Mouse (Mus musculus) hindlimb bud, embryonic 11.5 days (tissue): Measurements from ENCODE around the gene Vmn2r19.
"Not testable (repeated sequence)": the region's sequence is repeated elsewhere in the genome, so short reads cannot be mapped to it uniquely, and the experiment has no call there.

ENCODE experiments used
- DNase-seq: peaks from one replicate; pipeline ENCODE4 v3.0.0-alpha.2; 2012; ENCODE audit warnings: low read depth, low spot score; ENCODE audit errors: extremely low spot score

The Vmn2r19 gene

DNA sequence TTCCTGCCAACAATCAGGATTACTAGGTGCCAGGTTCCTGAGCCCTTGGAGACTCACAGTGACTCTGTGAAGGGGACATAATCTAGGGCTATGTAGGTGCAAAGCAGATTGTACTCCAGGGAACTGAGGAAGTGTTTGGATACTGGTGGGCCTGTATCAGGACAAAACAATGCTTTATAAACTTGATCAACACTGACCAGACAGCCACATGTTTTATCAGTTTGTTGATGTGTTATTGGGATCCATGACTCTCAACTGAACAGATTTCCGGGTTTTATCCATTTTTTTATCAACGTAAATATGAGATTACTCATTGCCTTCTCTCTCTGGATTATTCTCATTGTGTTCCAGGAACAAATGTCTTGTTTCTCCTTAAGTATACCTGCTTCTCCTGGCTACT is at the start of gene Vmn2r19:
Gene Vmn2r19, plus strand, starts transcription at position 301 of the 400 bp plus-strand sequence.
- DNase-seq, result no peak

DNA sequence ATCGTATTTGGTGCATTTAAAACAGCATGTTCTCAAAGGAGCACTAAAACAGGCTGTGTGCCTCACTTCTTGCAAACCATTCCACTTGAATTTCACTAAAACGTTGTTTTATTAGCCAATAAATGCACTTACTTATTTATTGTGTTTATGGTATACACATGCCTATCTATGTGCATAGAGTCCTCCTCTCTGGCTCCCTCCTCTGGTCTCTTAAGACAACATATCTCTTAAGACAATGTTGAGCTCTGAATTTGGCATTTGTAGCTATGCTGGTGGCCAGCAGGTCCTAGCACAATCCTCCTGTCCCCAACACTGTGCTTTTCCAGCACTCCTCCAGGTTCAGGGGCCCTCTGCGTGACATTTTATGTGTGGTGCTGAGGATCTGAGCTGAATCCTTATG is 49.2 kb upstream of the Vmn2r19 start:
- no peak for DNase-seq

DNA sequence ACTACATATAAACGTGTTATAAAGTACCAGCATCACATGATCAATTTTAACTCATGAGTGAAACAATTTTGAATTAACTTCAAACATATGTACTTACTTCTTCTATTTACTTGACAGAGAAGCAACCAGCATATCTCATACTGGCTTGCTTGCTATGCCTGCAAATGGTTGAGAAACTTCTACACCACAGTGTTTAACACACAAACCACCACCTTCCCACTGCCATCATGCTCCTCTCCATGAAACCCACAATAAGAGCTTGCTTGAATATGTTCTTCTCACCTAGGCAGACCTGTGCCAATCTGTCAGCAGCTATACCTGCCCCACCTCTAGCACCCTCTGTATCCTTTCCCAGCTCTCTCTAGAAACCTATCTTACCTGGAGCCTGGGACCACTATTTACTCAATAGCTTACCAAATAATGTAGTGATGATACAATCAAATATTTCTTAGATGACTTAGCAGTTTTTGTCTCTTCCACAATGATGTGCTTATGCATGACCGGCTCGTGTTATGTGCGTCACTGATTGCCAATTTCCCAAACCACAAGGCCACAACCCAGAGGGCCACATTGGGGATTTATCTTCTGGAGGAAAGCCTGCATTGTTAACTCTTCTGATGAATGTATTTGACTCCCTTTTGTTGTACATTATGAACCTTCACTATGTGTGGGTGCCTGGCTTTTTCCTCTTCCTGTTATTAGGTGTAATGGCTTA is 48.1 kb upstream of the Vmn2r19 start:
- no peak for DNase-seq

DNA sequence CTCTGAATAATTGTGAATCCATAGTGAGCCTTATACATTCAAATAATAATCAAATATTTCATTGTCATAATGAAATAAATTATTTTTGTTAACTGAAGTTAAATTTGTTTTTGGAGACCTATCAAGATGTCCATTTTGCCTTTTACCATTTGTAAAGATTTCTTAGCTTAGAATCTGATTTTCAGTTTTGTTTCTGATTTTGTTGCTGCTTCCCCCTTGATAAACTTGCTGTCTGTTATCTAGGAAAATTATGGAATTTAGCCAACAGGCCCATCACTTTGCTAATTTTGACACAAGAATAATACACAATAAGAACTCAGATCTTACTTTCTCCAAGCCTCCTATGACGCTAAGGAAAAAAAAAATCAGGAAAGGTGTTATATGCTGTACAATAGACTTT is 47.3 kb upstream of the Vmn2r19 start:
- no peak for DNase-seq

DNA sequence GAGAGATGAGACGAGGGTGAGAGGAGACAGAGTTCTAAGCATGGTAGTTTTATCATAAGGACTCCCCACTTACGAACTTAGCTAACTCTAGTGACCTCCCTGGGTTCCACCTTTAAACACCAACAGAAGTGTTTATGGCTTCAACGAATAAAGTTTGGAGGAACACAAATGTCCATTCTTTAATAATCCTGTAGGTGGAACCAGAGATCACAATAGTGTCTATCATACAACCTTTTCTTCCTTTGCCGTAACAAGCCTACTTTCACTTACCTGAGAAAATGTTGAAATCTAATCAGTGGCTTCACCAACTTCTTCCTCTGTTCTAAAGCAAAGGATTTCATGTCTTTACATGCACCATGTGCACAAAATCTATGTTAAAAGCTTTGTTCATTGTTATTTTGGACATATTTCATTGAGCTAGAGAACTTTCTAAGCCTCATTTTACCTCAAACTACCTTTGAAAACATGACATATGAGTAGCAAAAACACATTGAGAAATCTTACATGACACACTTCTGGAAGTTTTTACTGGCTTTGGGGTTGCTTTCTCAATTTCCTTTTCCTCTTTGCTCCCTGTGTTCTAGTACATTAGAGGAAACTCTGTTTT is 46.5 kb upstream of the Vmn2r19 start, which contains the start of gene Clec4d:
Gene Clec4d, plus strand, starts transcription at position 557 of the 607 bp plus-strand sequence.
- no peak for DNase-seq

DNA sequence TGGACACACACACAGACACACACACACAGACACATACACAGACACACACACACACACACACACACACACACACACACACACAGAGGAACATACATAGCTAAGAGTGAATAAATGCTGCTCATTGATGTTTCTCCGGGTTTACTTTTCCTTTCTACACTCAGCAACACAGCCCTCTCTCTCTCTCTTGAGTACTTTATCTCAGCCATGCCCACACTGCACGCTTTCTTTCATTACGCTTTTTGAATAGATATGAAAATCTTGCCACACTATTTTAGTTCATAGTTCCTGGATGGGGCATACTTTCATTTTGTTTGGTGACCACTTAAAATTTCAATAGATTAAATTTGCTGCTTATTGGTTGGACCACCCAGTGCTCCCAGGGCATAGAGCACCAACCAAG is 43.9 kb upstream of the Vmn2r19 start:
- no peak for DNase-seq

DNA sequence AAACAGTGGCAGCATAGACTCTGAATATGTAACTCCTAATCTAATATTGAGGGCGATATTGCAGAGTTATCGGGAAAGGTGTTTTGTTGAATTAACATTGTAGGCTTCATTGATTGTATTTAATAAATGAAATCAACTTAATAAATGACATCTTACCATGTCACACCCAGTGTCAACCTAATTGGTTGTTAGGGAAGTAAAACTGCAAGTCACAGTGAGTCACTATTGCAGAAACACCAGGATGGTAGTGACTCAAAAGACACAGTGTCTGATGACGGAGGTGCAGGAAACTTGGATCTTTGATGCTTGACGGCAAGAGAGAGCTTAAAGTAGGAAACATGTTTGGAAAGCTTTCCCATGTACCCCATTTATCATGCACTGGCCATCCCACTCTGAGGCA is 42.3 kb upstream of the Vmn2r19 start:
- no peak for DNase-seq

DNA sequence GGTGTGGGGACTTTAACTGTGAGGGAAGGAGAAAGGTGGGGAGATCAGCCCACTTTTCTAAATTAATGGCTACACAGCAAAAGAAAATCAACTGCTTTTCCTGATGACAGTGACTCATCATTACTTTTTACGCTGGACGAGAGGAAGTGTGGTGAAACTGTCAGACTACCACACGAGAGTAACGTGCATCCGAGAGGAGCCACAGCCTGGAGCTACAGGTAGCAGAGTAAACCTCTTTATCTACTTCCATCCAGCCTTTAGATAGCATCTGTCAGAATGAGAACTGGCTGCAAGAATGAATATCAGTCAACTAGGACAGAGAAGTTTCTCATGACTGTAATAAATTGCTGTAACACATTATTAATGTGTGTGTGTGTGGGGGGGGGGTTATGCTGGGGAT is 41.2 kb upstream of the Vmn2r19 start:
- DNase-seq, result no peak

DNA sequence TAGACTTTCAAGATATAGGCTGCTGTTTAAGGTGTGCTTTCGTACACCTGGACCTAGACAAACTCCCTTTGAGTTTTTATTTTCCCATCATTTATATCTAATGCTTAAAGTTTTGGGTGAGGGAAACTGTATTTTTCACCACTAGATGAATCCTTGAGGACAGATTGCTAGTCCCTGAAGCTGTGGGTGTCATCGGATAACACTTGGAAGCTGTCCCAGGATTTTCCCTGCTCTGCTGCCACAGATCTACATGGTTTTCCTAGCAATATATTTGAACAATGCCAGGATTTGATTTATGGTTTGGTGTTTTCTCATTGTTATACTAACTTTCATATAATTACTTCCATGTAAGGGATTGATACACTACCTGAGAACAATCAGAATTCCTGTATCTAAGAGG is 28.7 kb upstream of the Vmn2r19 start:
- no peak for DNase-seq

DNA sequence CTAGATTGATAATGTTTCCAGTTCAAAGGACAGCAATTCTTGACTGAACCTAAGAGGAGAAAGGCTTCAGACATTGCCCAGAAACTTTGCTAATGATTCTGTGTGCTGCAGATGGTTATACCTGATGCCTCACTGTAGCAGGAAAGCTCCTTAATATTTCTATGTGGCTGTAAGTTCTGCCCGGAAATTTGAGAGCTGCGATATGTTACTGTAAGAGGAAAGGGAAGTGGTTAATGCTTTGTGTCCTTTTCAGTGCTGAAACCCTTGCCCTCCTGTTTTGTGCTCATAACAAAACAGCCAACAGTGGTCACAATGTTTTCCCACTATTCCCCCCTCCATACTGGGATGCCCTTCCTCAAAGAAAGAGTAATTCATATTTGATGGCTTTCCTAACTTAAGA is 21.8 kb upstream of the Vmn2r19 start:
- no peak for DNase-seq

DNA sequence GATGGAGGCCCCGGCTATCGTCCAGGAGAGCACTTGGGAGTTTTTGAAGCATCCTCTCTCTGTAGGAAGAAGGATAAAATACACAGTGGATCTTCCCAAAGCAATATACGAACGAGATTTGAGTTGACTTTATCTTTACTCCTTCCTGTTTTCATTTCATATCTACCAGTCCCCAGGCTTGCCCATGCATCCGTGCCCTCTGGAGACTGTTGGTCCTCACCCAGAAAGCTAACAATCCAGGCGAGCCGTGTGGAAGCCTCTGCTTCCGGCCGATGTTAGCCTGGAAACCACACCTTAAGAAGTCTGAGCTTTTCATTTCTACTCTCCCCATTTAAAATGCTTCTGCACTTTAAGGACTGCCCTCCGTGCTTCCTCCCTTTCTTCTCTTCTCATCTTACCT is 19.2 kb upstream of the Vmn2r19 start:
- no peak for DNase-seq

DNA sequence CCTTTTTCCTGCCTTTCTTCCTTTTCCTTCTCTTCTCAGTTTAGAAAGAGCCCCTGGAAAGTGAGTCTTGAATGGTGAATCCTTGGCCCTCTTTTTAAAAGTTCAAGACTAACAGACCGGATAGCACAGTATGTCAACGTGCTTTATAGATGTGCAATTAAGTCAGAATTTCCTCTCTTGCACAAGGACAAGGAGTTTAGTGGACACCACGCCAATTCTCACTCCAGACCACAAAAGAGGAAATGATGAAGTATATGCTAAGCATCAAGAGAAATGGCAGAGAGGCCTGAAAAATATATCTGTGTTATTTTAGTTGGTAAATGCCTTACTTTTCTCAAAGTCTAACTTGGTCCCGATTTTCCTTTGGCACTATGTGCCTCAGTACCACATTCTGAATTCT is 18.4 kb upstream of the Vmn2r19 start, which contains the start of gene Clec4e:
Gene Clec4e, minus strand, starts transcription at position 118 of the 400 bp plus-strand sequence.
- no peak for DNase-seq

DNA sequence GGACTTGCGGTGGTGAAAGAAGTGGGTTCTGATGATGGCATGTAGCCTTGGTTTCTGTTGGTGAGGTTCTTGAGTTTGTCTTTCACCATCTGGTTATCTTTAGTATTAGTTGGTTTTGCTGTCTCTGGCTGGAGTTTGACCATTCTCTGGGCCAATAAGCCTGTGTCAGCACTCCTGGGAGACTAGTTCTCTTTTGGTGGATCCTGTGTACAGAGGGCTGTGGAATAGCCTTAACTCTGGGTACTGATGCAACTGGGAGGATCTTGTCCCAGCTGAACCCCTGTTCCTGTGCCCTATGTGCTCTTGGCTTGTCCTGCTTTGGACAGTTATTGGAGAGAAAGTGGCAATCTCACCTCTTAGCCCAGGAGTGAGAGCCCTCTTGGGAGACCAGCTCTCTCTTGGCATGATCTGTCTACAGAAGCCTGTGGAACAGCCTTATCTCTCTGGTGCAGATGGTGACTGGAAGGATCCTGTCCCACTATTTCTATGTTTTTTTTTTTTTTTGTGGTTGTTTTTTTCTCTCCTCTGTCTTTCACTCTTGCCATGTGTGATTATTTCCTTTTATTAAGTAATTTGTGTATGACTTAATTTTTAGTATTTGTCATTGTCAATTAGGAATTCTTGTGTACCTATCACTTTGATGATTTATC is 15.3 kb upstream of the Vmn2r19 start:
- no peak for DNase-seq

DNA sequence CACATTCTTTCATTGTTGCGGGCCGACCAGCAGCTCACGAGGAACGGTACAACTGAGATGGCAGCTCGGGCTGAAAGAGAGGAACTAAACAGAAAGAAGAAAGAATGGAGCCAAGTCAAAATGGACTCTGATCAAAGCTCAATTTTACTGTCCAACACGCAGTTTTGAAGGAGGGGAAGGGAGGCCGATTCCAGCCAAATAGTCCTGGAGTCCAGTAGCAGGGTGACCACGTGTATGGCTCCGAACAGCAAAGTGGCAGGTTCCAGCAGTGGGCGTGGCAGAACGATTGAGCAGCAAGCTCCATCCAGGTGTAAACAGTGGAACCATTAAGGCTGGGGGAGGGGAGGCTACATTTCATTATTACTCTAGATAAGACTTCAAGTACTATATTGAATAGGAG is 14.6 kb upstream of the Vmn2r19 start:
- not testable (repeated sequence) for DNase-seq

DNA sequence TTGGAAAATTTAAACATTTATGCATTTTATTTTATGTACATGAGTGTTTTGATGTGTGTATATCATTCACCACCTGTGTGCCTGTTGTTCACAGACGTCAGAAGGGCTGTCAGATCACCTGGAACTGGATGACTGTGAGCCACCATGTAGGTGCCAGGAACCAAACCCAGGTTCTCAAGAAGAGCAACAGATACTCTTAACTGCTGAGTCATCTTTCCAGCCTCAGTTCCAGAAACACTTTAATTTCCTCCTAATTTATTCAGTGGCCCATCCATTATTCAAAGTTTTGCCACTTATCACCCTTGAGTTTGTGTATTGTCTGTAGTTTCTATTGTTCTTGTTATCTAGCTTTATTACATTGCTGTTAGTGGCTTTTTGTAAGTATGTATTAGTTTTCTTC is 11.4 kb upstream of the Vmn2r19 start:
- no peak for DNase-seq

DNA sequence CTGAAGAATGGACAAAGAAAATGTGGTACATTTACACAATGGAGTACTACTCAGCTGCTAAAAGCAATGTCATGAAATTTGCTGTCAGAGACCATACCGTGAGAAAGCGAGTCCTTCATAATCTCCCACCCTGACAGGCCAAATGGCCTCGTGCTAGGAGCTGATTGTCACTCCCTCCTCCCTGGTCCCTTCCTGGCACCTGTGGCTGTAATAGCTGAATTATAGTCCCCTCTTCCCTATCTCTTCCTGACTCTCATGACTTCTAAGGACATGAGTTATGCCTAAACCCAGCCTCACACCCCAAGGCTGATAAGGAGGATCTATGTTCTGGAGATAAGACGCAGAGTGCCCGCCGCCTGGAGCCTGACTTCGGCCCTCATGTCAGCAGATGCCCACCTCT is 1.8 kb upstream of the Vmn2r19 start:
- not testable (repeated sequence) for DNase-seq

DNA sequence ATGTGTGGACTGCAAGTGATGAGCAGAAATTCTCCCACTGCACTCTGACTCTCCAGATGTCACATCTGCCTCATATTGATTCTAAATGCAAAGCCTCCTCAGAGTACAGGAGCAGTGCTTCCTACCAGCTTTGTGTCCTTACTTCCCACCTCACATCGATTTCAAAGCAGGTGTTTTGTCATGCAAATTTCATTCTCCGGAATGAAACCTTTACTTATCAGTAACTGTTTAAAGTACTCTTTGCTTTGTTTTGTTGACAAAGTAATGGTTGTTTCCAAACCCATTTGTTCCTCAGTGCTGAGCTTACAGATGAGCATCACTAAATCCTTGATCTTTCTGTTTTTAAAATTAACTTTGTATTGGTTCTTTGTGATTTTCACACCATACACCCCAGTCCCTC is 24.4 kb downstream of the Vmn2r19 start:
- no peak for DNase-seq

DNA sequence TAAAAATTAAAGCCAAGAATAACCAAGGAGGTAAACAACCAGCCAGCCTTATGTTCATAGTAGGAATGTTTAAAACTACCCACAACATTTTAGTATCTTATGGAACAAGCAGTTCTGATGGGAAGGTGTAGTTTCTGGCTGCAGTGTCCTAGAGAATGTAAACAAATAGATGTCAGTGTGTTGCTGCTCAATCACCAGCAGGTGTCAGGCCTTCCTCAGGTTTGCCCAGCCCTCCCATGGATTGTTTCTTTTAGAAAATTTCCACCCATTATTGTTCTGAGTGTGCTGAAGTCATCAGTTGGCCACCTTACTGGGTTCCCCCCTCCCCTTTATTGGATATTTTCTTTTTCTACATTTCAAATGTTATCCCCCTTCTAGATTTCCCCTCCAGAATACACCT is 32.0 kb downstream of the Vmn2r19 start:
- no peak for DNase-seq

DNA sequence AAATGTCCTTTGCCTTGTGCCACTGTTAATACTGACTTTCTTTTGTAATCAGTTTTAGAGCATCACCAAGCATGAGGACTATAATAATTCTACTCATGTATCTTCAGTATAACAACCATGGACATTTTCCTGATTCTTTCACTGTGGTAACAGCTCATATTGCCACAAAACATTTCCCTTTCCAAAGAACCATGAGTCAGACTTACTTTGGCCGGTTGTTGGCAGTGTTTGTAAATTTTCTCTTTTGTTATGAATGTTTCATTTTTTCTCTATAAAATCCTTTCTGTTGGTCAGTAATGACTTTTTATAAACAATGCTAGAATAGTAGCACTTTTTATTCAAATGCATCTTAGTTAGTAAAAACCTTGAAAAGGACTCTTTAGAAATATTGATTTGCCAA is 38.0 kb downstream of the Vmn2r19 start:
- DNase-seq, result no peak
